Mouse (Mus musculus) ES-E14 (cell line): ENCODE measurements around the gene Zfp46.

ENCODE experiments used
- HCFC1 ChIP-seq: IDR thresholded peaks from 2 replicates; pipeline ENCODE4 v1.6.1; 2012; ENCODE audit warnings: low read length, inconsistent platforms, borderline replicate concordance; ENCODE audit not compliant: insufficient read depth
- MAFK ChIP-seq: IDR thresholded peaks from 2 replicates; pipeline ENCODE4 v1.6.1; 2014; ENCODE audit warnings: mild to moderate bottlenecking, low read depth, low read length, inconsistent platforms; ENCODE audit not compliant: insufficient read depth
- ZC3H11A ChIP-seq: IDR thresholded peaks from 2 replicates; pipeline ENCODE4 v1.6.1; 2012; ENCODE audit warnings: low read depth, mild to moderate bottlenecking, inconsistent platforms, low read length, borderline replicate concordance
- ZNF384 ChIP-seq: IDR thresholded peaks from 2 replicates; pipeline ENCODE4 v1.6.1; 2012; ENCODE audit warnings: low read depth, low read length, inconsistent platforms

GRCm38 (mm10) chr4:136331709-136332108, 47.2 kb downstream of the Zfp46 start:
- TF ChIP-seq ZC3H11A (no peak), HCFC1 (no peak), ZNF384 (no peak), MAFK (no peak)
